Mouse (Mus musculus) myocyte (in vitro differentiated cells): ENCODE data around the gene Evi5l.

Experiments
- CEBPB ChIP-seq: IDR thresholded peaks from 2 replicates; pipeline ENCODE4 v1.6.1; 2011; ENCODE audit warnings: mild to moderate bottlenecking, moderate library complexity; ENCODE audit not compliant: poor library complexity, insufficient read depth, severe bottlenecking
- MYOG ChIP-seq, 3 experiments: IDR thresholded peaks; one replicate each; pipeline ENCODE4 v1.6.1; 2011; ENCODE audit warnings: control low read depth in 2 of 3, low read depth in 2 of 3, mild to moderate bottlenecking in 2 of 3; ENCODE audit not compliant: insufficient read length in 2 of 3, control insufficient read depth in 1 of 3, insufficient read depth in 1 of 3
- POLR2A ChIP-seq: IDR thresholded peaks from one replicate; pipeline ENCODE4 v1.6.1; 2011; ENCODE audit warnings: low read depth, mild to moderate bottlenecking, control low read depth, moderate library complexity; ENCODE audit not compliant: insufficient read length
- USF1 ChIP-seq: IDR thresholded peaks from one replicate; pipeline ENCODE4 v1.6.1; 2011; ENCODE audit warnings: low read depth, mild to moderate bottlenecking, control low read depth, moderate library complexity

- no peak for TF ChIP-seq MYOG (IDR thresholded peaks at IDR 0.05; ENCODE audit: control insufficient read depth in 1 of 3, insufficient read depth in 1 of 3, insufficient read length in 2 of 3, low read depth in 2 of 3)
- TF ChIP-seq CEBPB: peak; percentile 52; the same call in 1 of the 2 replicates
- TF ChIP-seq USF1: no peak
- TF ChIP-seq POLR2A: peak; percentile 61
These were observed at the start of gene Evi5l for GRCm38 (mm10) chr8:4165852-4166751.
